Comparison of ENCODE assay signal across 20 mouse cellular contexts in the genomic region with DNA sequence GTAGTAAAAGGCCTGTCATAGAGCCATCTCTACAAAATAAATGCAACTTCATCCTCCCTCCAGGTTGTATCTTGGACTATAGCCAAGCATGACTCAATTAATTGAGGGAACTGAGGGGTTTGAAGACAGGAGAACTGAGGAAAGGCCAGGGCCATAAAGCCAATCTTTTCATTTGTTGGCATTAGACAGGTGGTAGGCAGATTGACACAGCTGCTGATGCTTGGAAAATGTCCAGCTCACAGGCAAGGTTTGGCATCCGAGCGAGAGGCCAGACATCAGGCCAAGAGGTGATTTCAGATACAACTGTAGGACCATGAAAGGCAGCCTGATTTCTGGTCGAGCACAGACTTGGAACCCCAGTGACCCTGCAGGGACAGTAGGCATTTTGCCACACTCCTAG.
DNase-seq lines count a peak whose midpoint lies in the region; ATAC-seq and TF ChIP-seq lines count a peak whose summit lies in the region.
"Had no signal": no experiment of that assay in that cellular context is flagged by ENCODE, and none has a peak within 500 bp of the region (broad histone marks: within the 10 kb centered on the region; RNA-seq: fewer than 3 reads in every experiment).

No protein-coding gene starts in this region.

- no peak for TF ChIP-seq CTCF in cerebellum, adult 2 months (IDR thresholded peaks at IDR 0.05; ENCODE audit: borderline replicate concordance, insufficient read depth, low read depth, low read length)
- TF ChIP-seq CTCF in heart, adult 2 months (IDR thresholded peaks at IDR 0.05), result no peak

- peak; percentile 60; the same call in 1 of the 2 replicates for ATAC-seq in limb, embryonic 13.5 days (ENCODE audit: low FRiP score, low read depth)
- ATAC-seq: forebrain, embryonic 13.5 days; intestine, embryonic 15.5 days had no signal

- no peak overlapping the region for H3K9ac ChIP-seq in heart, adult 2 months (ENCODE audit: low read depth, low read length)
- H3K9ac ChIP-seq in limb, embryonic 13.5 days, result no peak overlapping the region
- H3K9ac ChIP-seq: forebrain, embryonic 13.5 days; intestine, embryonic 15.5 days; liver, embryonic 14.5 days; neural tube, embryonic 13.5 days had no signal

- H3K79me2 ChIP-seq in heart, adult 2 months (replicated peaks; ENCODE audit: control insufficient read depth, insufficient read depth, low read length), result no peaks in the 10 kb centered on the region

- TF ChIP-seq EP300 in heart, adult 2 months (IDR thresholded peaks at IDR 0.05; ENCODE audit: insufficient read depth, low read depth, low read length), result no peak

- TF ChIP-seq POLR2A in cerebellum, adult 2 months (IDR thresholded peaks at IDR 0.05; ENCODE audit: borderline replicate concordance, insufficient read depth, low read length), result no peak
- no peak for TF ChIP-seq POLR2A in heart, adult 2 months (IDR thresholded peaks at IDR 0.05; ENCODE audit: insufficient read depth, low read depth, low read length)

- H3K27me3 ChIP-seq in cerebellum, adult 2 months (ENCODE audit: control insufficient read depth, insufficient read depth, low read length), result no peaks in the 10 kb centered on the region
- no peaks in the 10 kb centered on the region for H3K27me3 ChIP-seq in heart, adult 2 months (ENCODE audit: control insufficient read depth, insufficient read depth, low read length)
- no peaks in the 10 kb centered on the region for H3K27me3 ChIP-seq in limb, embryonic 13.5 days
- H3K27me3 ChIP-seq: CH12.LX; forebrain, embryonic 13.5 days; intestine, embryonic 15.5 days; neural tube, embryonic 13.5 days had no signal

- H3K4me3 ChIP-seq in cerebellum, adult 2 months (replicated peaks; ENCODE audit: insufficient read depth, low read depth, low read length), result no peak overlapping the region
- no peak overlapping the region for H3K4me3 ChIP-seq in heart, adult 2 months
- H3K4me3 ChIP-seq in limb, embryonic 13.5 days, result no peak overlapping the region
- H3K4me3 ChIP-seq: erythroblast, embryonic 14.5 days; forebrain, embryonic 13.5 days; intestine, embryonic 15.5 days; neural tube, embryonic 13.5 days had no signal

- WGBS in cerebellum, adult 2 months, result 3% methylated on average over 3 of the region's 3 CpGs
- 42% methylated on average over 3 of the region's 3 CpGs for WGBS in heart, adult 2 months
- 42% methylated on average over 3 of the region's 3 CpGs for WGBS in limb, embryonic 13.5 days

- intact Hi-C loops in heart, postnatal 14 days (cut with DNase I), result no loop called here
- intact Hi-C loops in heart, adult 2 months (cut with DNase I), result no loop called here

- no peak overlapping the region for H3K4me2 ChIP-seq in limb, embryonic 13.5 days (replicated peaks)
- H3K4me2 ChIP-seq: forebrain, embryonic 13.5 days; intestine, embryonic 15.5 days; midbrain, embryonic 11.5 days; neural tube, embryonic 13.5 days had no signal

- no peaks in the 10 kb centered on the region for H3K36me3 ChIP-seq in heart, adult 2 months (ENCODE audit: control insufficient read depth, insufficient read depth, low read length)
- no peaks in the 10 kb centered on the region for H3K36me3 ChIP-seq in limb, embryonic 13.5 days
- H3K36me3 ChIP-seq: intestine, embryonic 15.5 days; neural tube, embryonic 13.5 days had no signal

- H3K9me3 ChIP-seq in limb, embryonic 13.5 days, result peaks cover 3% of the 10 kb centered on the region; the same call in 1 of the 2 replicates
- H3K9me3 ChIP-seq: forebrain, embryonic 13.5 days; intestine, embryonic 15.5 days; neural tube, embryonic 13.5 days had no signal

- no peak overlapping the region for H3K27ac ChIP-seq in cerebellum, adult 2 months (ENCODE audit: insufficient read depth, low read length)
- no peak overlapping the region for H3K27ac ChIP-seq in heart, adult 2 months
- H3K27ac ChIP-seq in limb, embryonic 13.5 days, result no peak overlapping the region
- H3K27ac ChIP-seq: forebrain, embryonic 13.5 days; intestine, embryonic 15.5 days; liver, embryonic 14.5 days; neural tube, embryonic 13.5 days; stomach, postnatal 0 days had no signal

- H3K4me1 ChIP-seq in cerebellum, adult 2 months (ENCODE audit: control insufficient read depth, insufficient read depth, low read length), result no peaks in the 10 kb centered on the region
- H3K4me1 ChIP-seq in heart, adult 2 months (ENCODE audit: control insufficient read depth, insufficient read depth, low read length), result no peaks in the 10 kb centered on the region
- peaks cover 22% of the 10 kb centered on the region for H3K4me1 ChIP-seq in limb, embryonic 13.5 days
- H3K4me1 ChIP-seq: forebrain, embryonic 13.5 days; intestine, embryonic 15.5 days; neural tube, embryonic 13.5 days had no signal

- DNase-seq in cerebellum, postnatal 10 days, result peak; percentile 58 to 66
- no peak for DNase-seq in cerebellum, adult 2 months
- DNase-seq in heart, postnatal 14 days, result peak; percentile 6 to 22
- DNase-seq in heart, adult 2 months, result no peak
- peak; percentile 10 for DNase-seq in 3T3-L1 (ENCODE audit: low read depth, low spot score)
- no peak for DNase-seq in T-cell, adult 2 months (ENCODE audit: low spot score)
- DNase-seq: cerebellum, postnatal 25 days; embryo, embryonic 11 days; kidney, adult 9 months; kidney, postnatal 25 days; right cerebral cortex, adult 18-20 months had no signal

Comparison
In these comparisons a context has a peak if more than half of its experiments do, and no peak if none do; other contexts are left out.
1. DNase-seq: peak in cerebellum, postnatal 10 days (2 of 2), heart, postnatal 14 days (2 of 2) and 3T3-L1 (single experiment); none in cerebellum, adult 2 months (0 of 2), heart, adult 2 months (0 of 2) and T-cell, adult 2 months (single experiment).